Mouse (Mus musculus) myocyte (in vitro differentiated cells): ENCODE results near the gene Asb16.

Source experiments
- CEBPB ChIP-seq: IDR thresholded peaks from 2 replicates; pipeline ENCODE4 v1.6.1; 2011; ENCODE audit warnings: mild to moderate bottlenecking, moderate library complexity; ENCODE audit not compliant: poor library complexity, insufficient read depth, severe bottlenecking
- E2F4 ChIP-seq: IDR thresholded peaks from one replicate; pipeline ENCODE4 v1.6.1; 2011; ENCODE audit warnings: mild to moderate bottlenecking, control low read depth, moderate library complexity; ENCODE audit not compliant: insufficient read depth
- MAX ChIP-seq: IDR thresholded peaks from one replicate; pipeline ENCODE4 v1.6.1; 2011; ENCODE audit warnings: low read depth, mild to moderate bottlenecking, control low read depth
- MYOD1 ChIP-seq, 3 experiments: IDR thresholded peaks; one replicate each; pipeline ENCODE4 v1.6.1; 2011; ENCODE audit warnings: control low read depth in 2 of 3, low read depth in 2 of 3, mild to moderate bottlenecking in 2 of 3, moderate library complexity in 1 of 3; ENCODE audit not compliant: insufficient read length in 2 of 3, control insufficient read depth in 1 of 3
- MYOG ChIP-seq, 3 experiments: IDR thresholded peaks; one replicate each; pipeline ENCODE4 v1.6.1; 2011; ENCODE audit warnings: control low read depth in 2 of 3, low read depth in 2 of 3, mild to moderate bottlenecking in 2 of 3; ENCODE audit not compliant: insufficient read length in 2 of 3, control insufficient read depth in 1 of 3, insufficient read depth in 1 of 3
- POLR2A ChIP-seq: IDR thresholded peaks from one replicate; pipeline ENCODE4 v1.6.1; 2011; ENCODE audit warnings: low read depth, mild to moderate bottlenecking, control low read depth, moderate library complexity; ENCODE audit not compliant: insufficient read length
- POLR2AphosphoS2 ChIP-seq: IDR thresholded peaks from one replicate; pipeline ENCODE4 v1.6.1; 2011; ENCODE audit warnings: low read depth, control low read depth; ENCODE audit not compliant: insufficient read length
- SRF ChIP-seq: IDR thresholded peaks from one replicate; pipeline ENCODE4 v1.6.1; 2011; ENCODE audit warnings: low read depth; ENCODE audit not compliant: control insufficient read depth, insufficient read length
- TCF12 ChIP-seq: IDR thresholded peaks from one replicate; pipeline ENCODE4 v1.6.1; 2011; ENCODE audit warnings: mild to moderate bottlenecking, control low read depth; ENCODE audit not compliant: poor library complexity, insufficient read depth, severe bottlenecking
- TCF3 ChIP-seq: IDR thresholded peaks from one replicate; pipeline ENCODE4 v1.6.1; 2011; ENCODE audit warnings: low read depth, control low read depth; ENCODE audit not compliant: insufficient read length
- USF1 ChIP-seq: IDR thresholded peaks from one replicate; pipeline ENCODE4 v1.6.1; 2011; ENCODE audit warnings: low read depth, mild to moderate bottlenecking, control low read depth, moderate library complexity

GRCm38 (mm10) chr11:102295598-102296471 lies 27.3 kb downstream of the Asb16 start:
- no peak for TF ChIP-seq MAX
- no peak for TF ChIP-seq MYOD1 (IDR thresholded peaks at IDR 0.05; ENCODE audit: control insufficient read depth in 1 of 3, insufficient read length in 2 of 3, low read depth in 2 of 3)
- TF ChIP-seq POLR2A = no peak
- TF ChIP-seq E2F4 = no peak
- no peak for TF ChIP-seq SRF
- TF ChIP-seq USF1 = no peak
- TF ChIP-seq POLR2AphosphoS2 = peak; percentile 8
- TF ChIP-seq TCF3 = no peak
- TF ChIP-seq CEBPB = no peak
- no peak for TF ChIP-seq MYOG (IDR thresholded peaks at IDR 0.05; ENCODE audit: control insufficient read depth in 1 of 3, insufficient read depth in 1 of 3, insufficient read length in 2 of 3, low read depth in 2 of 3)
- TF ChIP-seq TCF12 = no peak
